Mouse (Mus musculus) C2C12 (cell line): ENCODE results near the gene Amdhd2.

Experiments
- CTCF ChIP-seq: IDR thresholded peaks from one replicate; pipeline ENCODE4 v1.5.1; 2011; ENCODE audit not compliant: control insufficient read depth, insufficient read depth, insufficient read length
- MAX ChIP-seq: IDR thresholded peaks from one replicate; pipeline ENCODE4 v1.6.1; 2011; ENCODE audit warnings: mild to moderate bottlenecking, control low read depth

DNA sequence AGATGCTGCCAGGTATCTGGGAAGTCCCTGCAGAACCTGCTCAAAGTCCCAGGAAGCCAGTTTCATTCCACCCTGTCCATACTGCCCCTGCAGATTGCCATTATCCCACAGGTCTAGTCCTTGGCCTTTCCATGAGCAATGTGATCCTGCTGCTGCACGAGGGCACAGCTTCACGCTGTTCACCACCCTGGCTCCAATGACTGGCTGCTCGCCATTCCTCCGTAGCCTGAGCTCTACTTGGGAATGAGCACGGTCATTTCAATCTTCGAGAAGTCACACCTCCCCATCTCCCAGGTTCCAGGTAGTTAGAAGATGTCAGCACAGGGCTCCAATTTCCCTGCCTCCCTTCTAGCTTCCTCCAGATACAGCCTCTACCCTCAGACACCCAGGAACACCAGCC lies 6.4 kb downstream of the Amdhd2 start:
- TF ChIP-seq CTCF, result no peak
- no peak for TF ChIP-seq MAX
